Mouse (Mus musculus) cerebellum, adult 11 months (tissue): ENCODE measurements around the gene Dcpp2.
"Not testable (repeated sequence)": the region's sequence is repeated elsewhere in the genome, so short reads cannot be mapped to it uniquely, and the experiment has no call there.

Experiments used
- DNase-seq: peaks from one replicate; pipeline ENCODE4 v3.0.0; 2022

The Dcpp2 gene

DNA sequence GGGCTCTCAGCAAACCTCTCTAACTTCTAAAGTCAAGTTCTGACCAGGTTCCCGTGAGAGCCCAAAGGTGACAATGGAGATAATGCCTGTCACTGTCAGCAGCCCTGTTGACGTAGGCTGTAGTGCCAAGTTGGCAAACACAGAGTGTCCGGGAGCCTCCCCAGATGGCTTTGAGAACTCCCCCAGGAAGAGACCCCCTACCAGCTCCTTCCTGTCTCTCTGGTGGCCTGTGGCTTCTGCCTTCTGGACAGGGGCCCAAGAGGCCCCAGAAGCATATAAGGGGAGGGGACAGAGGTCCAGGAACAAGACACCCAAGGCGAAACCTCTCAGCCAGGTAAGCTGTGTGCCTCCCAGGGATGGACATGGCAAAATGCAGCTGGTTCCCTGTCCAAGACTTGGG, at the start of gene Dcpp2, which contains the start of gene Dcpp1:
Gene Dcpp2, plus strand, starts transcription at position 305 of the 400 bp plus-strand sequence.
Gene Dcpp1, plus strand, starts transcription at position 301 of the 400 bp plus-strand sequence.
- DNase-seq: not testable (repeated sequence)

DNA sequence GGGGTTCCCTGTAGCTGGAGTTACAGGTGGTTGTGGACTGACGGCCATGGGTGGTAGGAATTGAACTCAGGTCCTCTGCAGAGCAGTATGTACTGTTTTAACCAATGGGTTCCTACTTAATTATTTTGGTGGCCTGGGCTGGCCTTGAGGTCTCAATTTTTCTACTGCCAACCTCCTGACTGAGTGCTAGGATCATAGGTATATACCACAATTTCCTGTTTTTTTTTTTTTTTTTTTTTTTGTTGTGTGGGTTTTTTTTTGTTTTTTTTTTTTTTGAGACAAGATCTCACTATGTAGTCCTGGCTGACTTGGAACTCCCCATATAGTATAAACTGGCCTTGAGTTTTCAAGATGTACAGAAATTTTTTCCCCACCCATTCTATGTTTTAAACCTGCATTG, 49.5 kb upstream of the Dcpp2 start:
- no peak for DNase-seq

DNA sequence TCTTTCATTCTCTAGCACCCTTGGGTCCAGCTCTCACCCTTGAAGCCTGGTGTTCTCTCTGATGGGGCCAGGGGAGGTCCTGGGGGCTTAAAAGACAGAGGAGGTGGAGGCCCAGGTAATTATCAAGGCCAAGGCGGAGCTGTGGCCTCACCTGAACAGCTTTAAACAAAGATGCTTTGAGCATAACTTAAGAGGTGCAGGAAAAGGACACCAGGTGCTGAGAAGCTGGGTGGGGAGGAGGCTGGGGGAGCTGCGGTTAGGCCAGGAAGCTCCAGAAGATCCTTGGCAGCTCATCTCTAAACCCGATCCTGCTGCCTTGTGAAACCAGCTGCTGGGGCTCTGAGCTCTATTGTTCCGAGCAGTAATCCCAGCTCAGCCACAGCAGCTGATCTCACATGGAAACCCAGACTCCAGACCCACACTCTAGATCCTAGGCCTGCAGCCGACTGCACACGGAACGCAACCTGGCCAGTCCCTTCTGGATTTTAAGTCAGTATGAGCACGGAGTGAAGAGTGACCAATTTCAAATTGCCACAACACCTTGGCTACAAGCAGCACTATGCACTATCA, 44.6 kb upstream of the Dcpp2 start, which contains the start of gene Prss33:
Gene Prss33, minus strand, starts transcription at position 51 of the 570 bp plus-strand sequence.
- DNase-seq: no peak

DNA sequence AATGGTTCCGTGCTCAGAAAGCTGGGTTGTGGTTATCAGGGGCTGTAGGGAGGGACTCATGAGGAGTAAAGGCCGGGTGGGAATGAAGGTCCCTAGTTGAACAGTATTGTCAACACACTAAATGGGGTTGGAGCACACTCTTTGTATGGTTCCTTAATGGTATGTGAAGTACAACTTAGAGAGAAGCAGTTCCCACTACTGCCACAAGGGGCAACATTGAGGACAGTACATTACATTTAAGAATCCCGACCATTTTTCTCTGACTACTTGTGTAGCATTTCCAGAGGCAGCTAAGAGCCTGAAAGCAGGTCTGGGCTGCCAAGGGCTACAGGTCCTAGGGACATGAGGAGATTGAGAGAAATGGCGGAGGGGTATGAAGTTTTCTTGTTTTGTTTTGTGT, 39.5 kb upstream of the Dcpp2 start:
- DNase-seq: peak; percentile 44

DNA sequence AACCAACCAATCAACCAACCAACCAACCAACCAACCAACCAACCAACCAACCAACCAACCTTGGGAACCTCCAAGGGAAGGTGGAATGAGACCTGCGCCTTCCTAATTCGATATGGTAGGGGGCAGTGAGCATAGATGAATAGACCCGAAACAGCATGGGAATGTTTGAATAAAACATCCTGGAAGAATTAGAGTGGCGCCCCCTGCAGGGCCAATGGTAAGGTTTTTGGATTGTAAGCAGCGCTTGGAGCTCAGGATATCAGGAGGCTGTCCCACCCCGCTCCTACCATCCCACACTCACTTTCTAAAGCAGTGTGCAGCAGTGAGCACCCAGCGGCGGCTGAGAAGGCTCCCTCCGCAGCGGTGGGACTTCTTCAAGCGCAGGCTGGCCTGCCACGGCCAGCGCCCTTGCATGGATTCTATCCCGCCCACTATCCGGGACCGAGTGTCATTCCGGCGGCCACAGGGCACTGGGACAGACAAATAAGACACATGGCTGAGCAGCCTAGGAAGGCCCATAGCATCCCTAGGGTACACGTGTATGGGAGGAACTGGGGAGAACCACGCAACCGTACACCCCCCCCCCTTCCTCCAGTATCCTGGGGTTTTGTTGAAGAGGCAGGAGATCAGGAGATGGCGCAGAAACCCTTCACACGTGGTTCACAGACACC, 37.4 kb upstream of the Dcpp2 start:
- no peak for DNase-seq

DNA sequence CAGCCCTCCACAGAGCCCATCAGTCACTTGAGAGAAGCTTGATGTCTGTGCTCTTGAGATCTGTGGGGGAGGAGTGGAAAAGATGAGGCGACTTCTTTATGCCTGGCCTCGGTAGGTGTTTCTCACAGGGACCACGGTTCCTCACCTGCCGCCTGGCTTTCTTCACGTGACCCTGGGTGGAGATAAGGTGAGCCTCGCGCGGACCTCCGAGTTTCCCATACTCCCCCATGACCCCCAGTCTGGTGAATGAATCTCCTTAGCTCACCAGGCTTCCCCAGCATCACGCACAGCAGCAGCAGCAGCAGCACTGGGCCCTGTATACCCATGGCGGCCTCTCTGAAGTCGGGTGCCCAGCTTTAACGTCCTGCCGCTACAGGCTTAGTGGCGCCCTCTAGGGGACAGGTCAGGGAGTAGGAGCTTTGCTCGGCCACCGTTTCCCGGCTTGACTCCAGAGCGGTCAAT, 36.8 kb upstream of the Dcpp2 start, which contains the start of the genes Prss32 and Prss41:
Gene Prss32, plus strand, starts transcription at position 44 of the 462 bp plus-strand sequence.
Gene Prss41, minus strand, starts transcription at position 361 of the 462 bp plus-strand sequence.
- DNase-seq: peak; percentile 62

DNA sequence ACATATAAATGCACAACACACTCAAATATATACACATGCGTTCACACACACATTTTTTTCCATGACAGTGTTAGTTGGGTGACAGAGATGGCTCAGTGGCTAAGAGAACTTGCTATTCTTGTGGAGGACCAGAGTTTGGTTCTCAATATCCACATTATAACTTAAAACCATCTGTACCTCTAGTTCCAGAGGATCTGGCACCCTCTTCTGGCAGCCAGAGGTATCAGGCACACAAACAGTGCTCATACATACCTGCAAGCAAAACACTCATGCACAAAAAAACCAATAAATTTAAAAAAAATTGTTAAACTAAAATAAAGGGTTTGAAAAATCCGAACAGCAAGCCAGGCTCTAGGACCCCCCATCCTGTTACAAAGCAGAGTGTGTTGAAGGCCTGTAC, 30.7 kb upstream of the Dcpp2 start:
- no peak for DNase-seq

DNA sequence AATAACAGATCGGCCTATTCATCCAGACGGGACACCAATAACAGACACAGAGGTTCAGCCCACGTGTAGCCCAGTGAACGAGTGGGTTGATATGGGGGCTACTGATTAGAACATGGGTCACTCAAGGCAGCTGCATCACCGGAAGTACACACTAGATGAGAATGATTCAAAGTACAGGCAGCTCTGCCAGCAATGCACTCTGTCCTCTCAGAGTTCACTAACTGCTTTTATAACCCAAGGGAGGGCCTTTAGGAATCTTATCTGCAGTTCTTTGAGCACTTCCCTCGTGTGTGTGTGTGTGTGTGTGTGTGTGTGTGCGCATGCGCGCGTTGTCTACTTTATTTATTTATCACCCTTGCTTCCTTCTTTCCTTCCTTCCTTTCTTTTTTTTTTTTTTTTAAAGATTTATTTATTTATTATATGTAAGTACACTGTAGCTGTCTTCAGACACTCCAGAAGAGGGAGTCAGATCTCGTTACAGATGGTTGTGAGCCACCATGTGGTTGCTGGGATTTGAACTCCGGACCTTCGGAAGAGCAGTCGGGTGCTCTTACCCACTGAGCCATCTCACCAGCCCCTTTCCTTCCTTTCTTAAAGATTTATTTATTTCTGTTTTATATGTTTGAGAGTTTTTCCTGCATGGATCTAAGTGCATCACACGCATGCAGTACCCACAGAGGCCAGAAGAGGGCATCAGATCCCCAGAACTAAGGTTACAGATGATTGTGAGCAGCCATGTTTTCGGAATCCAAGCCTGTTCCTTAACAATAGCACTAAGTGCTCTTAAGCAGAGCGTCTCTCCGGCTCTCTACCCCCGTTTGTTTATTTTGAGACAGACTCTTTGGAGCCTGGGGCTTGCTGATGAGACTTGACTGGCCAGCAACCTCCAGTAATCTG, 29.6 kb upstream of the Dcpp2 start:
- peak; percentile 40 for DNase-seq

DNA sequence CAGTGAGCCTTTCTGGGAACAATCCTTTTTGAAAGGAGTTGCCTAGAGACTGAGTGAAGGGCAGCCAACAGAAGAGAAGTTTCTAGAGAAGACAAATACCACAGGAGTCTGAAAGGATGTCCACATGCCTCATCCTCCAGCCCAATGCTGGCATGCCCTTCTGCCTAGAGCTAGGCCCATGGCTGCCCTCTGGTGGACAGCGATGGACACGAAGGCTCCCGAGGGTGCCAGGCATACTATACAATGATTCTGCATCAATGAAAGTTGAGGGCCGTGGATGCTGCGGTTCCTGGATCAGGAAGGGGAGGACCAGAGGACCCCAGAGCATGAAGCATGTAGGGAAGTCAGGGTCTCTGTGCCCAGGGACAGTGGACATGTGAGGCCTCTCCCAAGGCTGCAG, 27.4 kb upstream of the Dcpp2 start:
- no peak for DNase-seq

DNA sequence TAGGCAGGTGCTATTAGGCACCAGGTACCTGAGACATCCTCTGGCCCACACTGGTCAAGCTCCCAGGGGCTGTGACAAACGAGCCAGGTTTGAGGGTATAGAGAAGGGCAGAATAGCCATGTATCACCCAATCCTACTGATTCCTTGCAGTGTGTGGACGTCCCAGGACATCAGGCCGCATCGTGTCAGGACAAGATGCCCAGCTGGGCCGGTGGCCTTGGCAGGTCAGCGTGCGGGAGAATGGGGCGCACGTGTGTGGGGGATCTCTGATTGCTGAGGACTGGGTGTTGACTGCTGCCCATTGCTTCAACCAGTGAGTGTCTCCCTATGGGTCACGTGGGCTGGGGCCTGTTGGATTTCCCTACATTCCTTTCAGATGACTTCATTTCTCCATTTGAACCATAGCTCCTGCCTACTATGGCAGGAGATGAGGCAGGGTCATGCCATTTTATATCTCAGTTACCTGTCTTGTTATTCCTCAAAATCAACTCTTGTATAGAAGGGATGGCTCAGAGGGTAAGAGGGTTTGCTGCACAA, 26.4 kb upstream of the Dcpp2 start:
- no peak for DNase-seq

DNA sequence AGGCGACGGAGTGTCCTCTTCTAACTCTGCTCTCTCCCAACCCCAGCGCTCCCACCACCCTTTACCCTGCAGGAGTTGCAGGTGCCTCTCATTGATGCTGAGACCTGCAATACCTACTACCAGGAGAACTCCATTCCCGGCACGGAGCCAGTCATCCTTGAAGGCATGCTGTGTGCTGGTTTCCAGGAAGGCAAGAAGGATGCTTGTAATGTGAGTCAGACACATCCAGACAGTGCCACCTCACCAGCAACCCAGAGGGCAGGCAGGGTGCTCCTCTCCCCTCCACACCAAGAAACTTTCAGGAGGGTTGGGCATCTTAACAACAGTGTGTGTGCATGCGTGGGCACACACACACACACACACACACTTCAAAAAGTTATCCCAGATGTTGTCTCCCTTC, 23.5 kb upstream of the Dcpp2 start:
- no peak for DNase-seq

DNA sequence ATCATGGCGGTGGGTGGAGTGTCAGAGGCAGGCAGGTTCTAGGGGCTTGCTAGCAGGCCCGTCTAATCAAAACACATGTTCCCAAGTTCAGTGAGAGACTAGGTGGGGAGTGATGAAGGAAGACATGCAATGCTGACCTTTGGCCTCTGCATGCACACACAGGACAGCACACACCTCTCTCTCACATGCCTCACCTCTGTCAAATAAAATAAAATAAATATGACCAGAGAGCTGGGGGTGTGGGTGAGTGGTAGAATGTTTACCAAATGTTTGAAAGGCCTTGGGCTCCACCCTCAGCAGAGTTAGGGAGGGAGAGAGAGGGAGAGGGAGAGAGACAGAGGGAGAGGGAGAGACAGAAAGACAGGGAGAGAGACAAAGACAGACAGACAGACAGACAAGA, 22.8 kb upstream of the Dcpp2 start:
- no peak for DNase-seq

DNA sequence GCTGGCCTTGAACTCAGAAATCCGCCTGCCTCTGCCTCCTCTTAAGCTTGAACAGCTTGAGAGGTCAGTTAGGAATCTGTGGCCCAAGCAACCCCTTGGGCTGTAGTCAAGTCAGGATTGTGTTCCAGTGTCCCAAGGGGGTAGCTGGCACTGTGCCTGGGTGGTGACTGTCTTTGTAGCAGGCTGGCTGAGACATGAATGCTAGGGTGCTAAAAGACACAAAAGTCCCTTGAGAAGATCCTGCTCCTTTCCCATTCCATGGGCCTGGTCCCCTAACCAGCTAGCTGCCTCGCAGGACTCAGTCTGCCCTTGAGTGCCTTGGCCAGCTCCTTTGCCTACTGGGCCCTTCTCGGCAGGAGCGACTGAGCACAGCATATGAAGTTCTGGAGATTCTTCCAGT, 17.8 kb upstream of the Dcpp2 start:
- DNase-seq: no peak

DNA sequence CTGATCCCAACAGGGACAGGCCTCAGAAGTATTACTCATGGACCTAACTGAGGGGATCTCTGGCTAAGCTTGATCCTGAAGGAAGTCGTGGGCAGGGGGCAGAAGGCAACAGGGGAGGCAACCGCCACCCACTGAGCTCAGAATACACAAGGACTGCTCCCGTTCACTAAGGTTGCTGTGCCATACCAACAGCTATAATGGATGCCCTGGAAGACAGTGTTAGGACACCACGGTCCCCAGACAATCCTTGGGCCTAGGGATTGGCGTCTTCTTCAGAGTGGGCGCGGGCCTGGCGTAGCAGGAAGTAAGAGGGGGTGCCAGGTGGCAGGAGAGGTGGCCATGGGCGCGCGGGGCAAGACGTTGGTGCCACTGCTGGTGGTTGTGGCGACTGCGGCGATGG, 12.9 kb upstream of the Dcpp2 start, which contains the start of gene Prss21:
Gene Prss21, plus strand, starts transcription at position 301 of the 400 bp plus-strand sequence.
- DNase-seq: no peak

DNA sequence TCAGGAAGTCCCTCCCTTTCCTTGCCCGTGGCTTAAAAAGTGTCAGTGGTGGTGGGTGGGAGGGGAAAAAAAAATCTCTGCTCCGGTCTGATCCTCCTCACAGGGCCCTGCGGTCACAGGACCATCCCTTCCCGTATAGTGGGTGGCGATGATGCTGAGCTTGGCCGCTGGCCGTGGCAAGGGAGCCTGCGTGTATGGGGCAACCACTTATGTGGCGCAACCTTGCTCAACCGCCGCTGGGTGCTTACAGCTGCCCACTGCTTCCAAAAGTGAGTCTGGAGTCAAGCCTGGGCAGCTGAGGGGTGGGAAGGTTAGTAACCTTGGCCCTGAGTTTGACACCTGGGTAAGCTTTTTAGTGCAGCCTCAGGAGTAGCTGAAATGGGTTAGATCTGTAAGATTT, 12.2 kb upstream of the Dcpp2 start:
- DNase-seq: no peak

DNA sequence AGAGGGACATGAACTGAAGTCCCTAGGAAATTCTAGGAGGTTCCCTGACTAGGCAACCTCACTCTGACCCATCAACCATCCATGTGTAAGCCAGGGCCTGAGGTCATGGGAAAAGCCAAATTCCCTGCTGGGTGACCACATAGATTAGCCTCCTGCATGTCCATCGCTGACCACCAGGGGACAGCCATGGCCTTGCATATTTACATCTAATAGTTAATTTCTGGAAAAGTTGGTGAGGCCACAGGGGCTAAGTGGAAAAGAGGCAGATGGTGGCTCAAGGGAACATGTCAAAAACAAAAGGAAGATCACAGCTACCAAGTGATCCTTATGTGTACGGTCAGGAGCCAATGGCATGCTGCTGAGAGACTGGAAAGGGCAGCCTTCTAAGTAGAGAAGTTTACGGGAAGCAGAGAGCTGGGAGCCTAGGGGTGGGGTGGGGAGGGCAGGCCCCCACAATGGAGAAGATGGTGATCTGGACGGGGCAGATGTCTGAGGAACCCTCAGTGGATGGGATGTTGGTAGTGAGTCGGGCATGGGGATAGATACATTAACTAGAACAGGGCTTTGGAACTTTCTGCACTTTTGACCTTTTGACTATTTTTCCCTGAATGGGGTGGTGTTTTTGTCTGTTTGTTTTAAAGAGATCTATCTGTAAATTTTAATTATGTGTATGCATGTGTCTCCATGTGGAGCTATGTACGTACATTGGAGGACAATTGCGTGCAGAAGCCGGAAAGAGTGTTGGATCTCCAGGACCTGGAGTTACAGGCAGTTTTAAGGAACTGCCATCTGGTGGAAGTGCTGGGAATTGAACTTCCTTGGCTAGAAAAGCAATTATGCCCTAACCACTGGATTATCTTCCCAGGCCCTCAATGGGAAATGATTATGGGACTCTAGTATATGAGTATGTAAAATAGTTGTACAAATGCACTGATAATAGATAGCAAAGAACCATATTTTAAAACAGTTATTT, 6.5 kb upstream of the Dcpp2 start:
- peak; percentile 27 for DNase-seq

DNA sequence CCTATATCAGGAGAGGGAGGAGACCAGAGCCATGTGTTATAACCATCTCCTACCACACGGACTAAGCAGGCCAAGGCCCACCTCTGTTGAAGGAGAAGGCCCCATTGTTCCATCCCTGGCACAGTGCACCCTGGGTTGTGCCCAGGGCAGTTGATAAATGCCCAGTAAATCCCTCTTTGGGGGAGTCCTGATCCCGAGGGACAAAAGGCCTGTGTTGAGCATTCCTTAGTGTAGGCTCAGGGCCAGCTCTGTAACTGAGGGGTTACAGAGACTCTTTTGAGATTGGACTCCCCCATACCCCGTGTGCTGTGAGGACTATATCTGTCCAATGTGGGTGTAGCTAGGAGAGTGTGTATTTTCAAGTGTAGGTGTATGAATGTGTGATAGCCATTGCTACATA, 3.9 kb upstream of the Dcpp2 start:
- no peak for DNase-seq

DNA sequence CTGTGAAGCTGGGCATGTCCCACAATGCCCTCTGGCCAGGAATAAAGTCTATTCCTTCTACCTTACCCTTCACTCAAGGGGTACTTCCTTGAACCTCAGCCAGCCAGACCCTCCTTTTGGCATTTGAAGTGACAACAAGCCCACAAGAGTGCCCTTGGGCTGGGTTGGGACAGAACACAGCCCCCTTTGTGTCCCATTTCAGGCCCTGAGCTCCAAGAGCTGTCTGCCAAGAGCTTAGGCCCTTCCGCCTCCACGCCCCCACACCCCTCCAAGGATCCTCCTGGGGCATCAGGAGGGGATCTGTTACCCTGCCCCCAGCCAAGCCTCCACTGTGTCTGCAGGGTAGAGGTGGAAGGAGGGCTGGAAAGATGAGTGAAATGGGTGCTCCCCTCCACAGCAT, 3.5 kb upstream of the Dcpp2 start:
- no peak for DNase-seq

DNA sequence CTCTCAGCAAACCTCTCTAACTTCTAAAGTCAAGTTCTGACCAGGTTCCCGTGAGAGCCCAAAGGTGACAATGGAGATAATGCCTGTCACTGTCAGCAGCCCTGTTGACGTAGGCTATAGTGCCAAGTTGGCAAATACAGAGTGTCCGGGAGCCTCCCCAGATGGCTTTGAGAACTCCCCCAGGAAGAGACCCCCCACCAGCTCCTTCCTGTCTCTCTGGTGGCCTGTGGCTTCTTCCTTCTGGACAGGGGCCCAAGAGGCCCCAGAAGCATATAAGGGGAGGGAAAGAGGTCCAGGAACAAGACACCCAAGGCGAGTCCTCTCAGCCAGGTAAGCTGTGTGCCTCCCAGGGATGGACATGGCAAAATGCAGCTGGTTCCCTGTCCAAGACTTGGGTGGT, 36.5 kb downstream of the Dcpp2 start, which contains the start of gene Dcpp3:
Gene Dcpp3, plus strand, starts transcription at position 301 of the 400 bp plus-strand sequence.
- DNase-seq: not testable (repeated sequence)

DNA sequence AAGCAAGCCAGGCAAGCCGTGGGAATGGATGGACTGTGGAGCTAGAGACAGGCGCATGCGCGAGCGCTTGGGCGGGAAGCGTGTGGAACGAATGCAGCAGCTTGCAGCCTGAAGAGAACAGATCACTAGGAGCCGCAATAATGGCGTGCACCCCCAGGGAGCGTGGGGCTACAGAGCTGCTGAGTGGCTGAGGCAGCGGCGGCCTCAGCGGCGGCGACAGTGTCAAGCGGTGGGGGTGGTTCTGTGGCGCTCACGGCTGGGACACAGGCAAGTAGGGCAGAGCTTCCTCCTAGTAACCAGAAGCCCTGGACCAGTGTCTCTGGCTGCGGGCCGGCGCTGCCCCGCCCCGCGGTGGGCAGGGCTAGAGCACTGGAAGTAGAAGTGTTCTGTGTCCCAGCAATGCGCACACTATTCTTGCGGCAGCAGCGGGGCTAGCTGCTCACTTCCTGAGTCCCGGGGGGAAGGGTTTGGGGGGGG, 43.9 kb downstream of the Dcpp2 start:
- DNase-seq: peak; percentile 92

DNA sequence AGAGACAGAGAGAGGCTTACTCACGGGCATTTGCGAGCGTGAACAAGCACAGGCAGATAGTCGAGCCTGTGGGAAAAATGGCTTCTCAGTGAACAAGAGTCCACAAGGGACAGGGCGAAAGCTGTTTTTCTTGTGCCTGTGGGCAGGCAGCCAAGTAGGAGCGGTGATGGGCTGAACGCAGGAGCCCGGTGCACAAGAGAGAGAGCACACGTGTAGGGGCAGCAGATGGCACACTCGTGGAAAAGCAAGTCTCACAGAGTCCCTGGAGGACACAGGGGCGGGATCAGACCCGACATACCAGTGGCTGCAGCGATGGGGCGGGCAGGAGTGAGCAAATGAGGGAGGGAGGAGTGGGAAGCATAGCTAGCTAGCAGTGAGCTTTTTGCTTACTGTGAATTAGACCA, 44.4 kb downstream of the Dcpp2 start:
- DNase-seq: peak; percentile 75

DNA sequence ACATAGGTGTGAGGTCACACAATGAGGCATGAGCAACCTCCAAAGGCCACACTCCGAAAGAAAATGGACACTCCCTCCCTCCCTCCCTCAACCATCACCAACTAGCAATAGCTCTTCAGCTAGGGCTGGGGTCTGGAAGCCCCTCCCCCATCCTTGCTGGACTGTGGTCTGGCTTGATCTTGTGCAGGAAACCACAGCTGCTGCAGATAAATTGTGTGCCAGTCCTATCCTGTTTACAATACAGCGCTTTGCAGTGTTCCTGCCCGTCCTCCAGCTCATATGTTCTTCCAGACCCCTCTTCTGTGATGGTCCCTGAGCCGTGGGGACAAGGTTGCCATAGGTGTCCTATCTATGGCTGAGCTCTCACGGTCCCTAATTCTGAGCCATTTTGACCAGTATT, 50.5 kb downstream of the Dcpp2 start:
- DNase-seq: no peak
